ENCODE assay signal across 12 mouse cellular contexts in genomic region chr11:119672041-119672440, GRCm38 (mm10).
"Had no signal": no experiment of that assay in that cellular context is flagged by ENCODE, and none has a peak within 500 bp of the region (broad histone marks: within the 10 kb centered on the region; RNA-seq: fewer than 3 reads in every experiment).

No protein-coding gene starts in this region.

- H3K4me2 ChIP-seq: limb, embryonic 15.5 days; lung, embryonic 14.5 days; neural tube, embryonic 12.5 days had no signal

- ATAC-seq: intestine, postnatal 0 days had no signal

- H3K4me3 ChIP-seq: left cerebral cortex, adult 2 months; limb, embryonic 15.5 days; midbrain, embryonic 10.5 days; neural tube, embryonic 12.5 days had no signal

- DNase-seq: kidney, postnatal 10 days; lung, embryonic 14.5 days; lung, postnatal 10 days; lung, postnatal 4 days; midbrain, embryonic 14.5 days; thymus, postnatal 4 days had no signal

- H3K27me3 ChIP-seq: limb, embryonic 15.5 days; neural tube, embryonic 12.5 days had no signal

- H3K27ac ChIP-seq: left cerebral cortex, adult 2 months; limb, embryonic 15.5 days; midbrain, embryonic 10.5 days; neural tube, embryonic 12.5 days; stomach, postnatal 0 days had no signal

- H3K9me3 ChIP-seq: limb, embryonic 15.5 days; neural tube, embryonic 12.5 days had no signal

- H3K36me3 ChIP-seq: neural tube, embryonic 12.5 days had no signal

- H3K9ac ChIP-seq: limb, embryonic 15.5 days; neural tube, embryonic 12.5 days had no signal
